Mouse (Mus musculus): Measurements from ENCODE around the gene Inhba.

DNA sequence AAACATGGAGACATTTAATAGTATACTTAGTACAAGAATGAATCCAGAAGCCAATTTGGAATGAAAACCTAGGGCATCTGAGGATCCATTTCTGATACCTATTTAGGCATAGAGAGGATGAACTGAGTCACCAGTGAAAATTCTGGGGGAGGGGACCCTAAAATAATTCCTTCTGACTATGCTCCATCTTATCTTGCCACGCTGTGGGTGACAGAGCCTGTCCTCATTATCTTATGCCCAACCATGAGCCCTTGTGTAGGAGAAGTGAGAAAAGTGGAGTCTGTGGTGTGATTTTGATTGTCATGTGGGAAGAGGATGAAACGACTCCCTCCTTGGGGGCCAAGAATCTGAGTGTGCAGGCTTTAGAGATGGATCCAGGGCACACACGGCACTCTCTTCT, 32.1 kb upstream of the Inhba start:
- TF ChIP-seq POLR2A (IDR thresholded peaks at IDR 0.05; ENCODE audit: borderline replicate concordance, low read depth, low read length) (no peak), CTCF (IDR thresholded peaks at IDR 0.05; ENCODE audit: low read depth, low read length) (no peak)

Measured in bone marrow macrophage, adult 2 months (primary cell).